Mouse (Mus musculus): ENCODE results near the gene Aatk.

DNA sequence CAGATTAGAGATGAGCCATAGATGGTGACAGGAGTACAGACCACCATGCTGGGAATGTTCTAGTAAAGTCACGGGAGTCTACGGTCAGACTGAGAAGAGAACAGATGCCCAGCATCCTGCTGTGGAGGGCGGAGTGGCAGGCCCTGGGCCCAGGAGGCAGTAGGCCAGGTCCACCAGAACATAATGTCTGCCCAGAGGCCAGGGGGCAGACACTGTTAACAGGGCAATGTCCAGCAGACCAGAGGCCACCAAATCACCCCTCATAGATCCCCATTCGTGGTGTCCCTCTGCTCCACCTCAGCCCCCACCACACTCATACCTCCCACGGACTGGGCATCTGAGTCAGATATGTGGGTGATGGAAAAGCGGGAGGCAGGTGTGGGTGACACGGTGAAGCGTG, 38.0 kb downstream of the Aatk start:
- no peak for TF ChIP-seq CHD2 (IDR thresholded peaks at IDR 0.05; ENCODE audit: low read depth, low read length)
- no peak for TF ChIP-seq ZNF384 (IDR thresholded peaks at IDR 0.05; ENCODE audit: low read depth, low read length)
- TF ChIP-seq HCFC1 (IDR thresholded peaks at IDR 0.05; ENCODE audit: borderline replicate concordance, insufficient read depth, low read length): no peak

Measured in ES-E14 (cell line).